Mouse (Mus musculus): ENCODE measurements around the gene Slc38a5. TPM values are rescaled to one million over a fixed set of nuclear protein-coding genes. Genes with fewer than 3 reads are reported as not detected.
A peak's percentile ranks its signal among the peaks of the same experiment; 100 is the strongest.

Gene Slc38a5
- polyA plus RNA-seq, 1 experiment: not detected

DNA sequence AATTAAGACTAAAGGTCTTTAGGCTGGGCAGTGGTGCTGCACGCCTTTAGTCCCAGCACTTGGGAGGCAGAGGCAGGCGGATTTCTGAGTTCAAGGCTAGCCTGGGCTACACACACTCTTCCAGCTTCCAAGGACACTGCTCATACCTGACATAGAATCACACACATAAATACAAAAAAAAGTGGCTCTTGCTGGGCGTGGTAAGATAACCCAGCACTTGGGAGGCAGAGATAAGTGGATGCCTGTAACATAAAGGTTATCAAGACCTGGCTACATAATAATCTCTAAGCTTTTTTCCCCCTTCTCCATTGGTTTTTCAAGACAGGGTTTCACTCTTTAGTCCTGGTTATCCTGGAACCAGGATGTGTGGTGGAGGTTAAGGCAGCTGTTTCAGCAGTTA lies 37.3 kb upstream of the Slc38a5 start:
- no peaks in the 10 kb centered on the region for H3K27me3 ChIP-seq (ENCODE audit: control insufficient read depth, insufficient read depth, insufficient read length)
- H3K79me3 ChIP-seq (ENCODE audit: low read depth): no peaks in the 10 kb centered on the region
- no peak overlapping the region for H3K4me3 ChIP-seq (ENCODE audit: insufficient read depth, poor library complexity, severe bottlenecking)
- H3ac ChIP-seq (ENCODE audit: control insufficient read depth, insufficient read length, low read depth): no peak overlapping the region
- TF ChIP-seq FOSL1 (IDR thresholded peaks at IDR 0.05; ENCODE audit: insufficient read depth, low read length, poor library complexity, severe bottlenecking) (no peak), MYOG (IDR thresholded peaks at IDR 0.05; ENCODE audit: control insufficient read depth, extremely low read depth, insufficient read length) (no peak)
- no peaks in the 10 kb centered on the region for H3K36me3 ChIP-seq (ENCODE audit: control insufficient read depth, insufficient read depth)
- H3K79me2 ChIP-seq (ENCODE audit: control insufficient read depth, insufficient read depth): no peaks in the 10 kb centered on the region

- Histone ChIP-seq H3ac (ENCODE audit: control insufficient read depth, insufficient read length, low read depth) (no peak overlapping the region), H3K79me3 (ENCODE audit: low read depth) (no peaks in the 10 kb centered on the region), H3K79me2 (ENCODE audit: control insufficient read depth, insufficient read depth) (no peaks in the 10 kb centered on the region)
Observed at GRCm38 (mm10) chrX:8236704-8237103, 34.2 kb upstream of the Slc38a5 start.

DNA sequence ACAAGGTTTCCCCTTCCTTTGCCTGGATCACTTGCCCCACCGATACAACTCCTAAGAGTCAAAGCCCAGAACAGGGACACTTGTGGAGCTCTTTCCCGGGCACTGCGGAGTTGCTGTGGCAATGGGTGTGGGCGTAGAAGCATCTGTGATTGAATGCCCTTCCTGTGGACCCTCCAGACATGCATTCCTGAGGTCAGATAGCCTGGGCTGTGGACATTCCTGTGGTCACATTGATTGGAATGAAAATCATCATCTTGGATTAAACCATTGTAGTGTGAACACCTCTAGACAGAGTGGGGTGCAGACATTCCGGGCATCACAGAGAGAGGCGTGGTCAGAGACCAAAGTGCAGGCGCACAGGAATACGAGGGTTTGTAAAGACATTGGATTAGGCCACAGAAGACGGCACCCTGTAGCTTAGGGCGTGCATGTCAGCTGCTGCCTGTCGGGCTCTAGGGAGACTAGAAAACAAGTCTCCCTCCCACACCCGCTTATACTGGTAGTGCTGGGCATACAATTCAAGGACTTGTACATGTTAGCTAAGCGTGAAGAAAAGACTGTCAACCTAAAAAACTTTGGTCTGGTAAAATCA lies 32.0 kb upstream of the Slc38a5 start:
- no peaks in the 10 kb centered on the region for H3K27me3 ChIP-seq (ENCODE audit: control insufficient read depth, insufficient read depth, insufficient read length)
- no peaks in the 10 kb centered on the region for H3K36me3 ChIP-seq (ENCODE audit: control insufficient read depth, insufficient read depth)
- no peaks in the 10 kb centered on the region for H3K79me3 ChIP-seq (ENCODE audit: low read depth)
- TF ChIP-seq CTCF (IDR thresholded peaks at IDR 0.05; ENCODE audit: control insufficient read depth, insufficient read depth, insufficient read length) (no peak), MYOG (IDR thresholded peaks at IDR 0.05; ENCODE audit: control insufficient read depth, extremely low read depth, insufficient read length) (no peak), MYOD1 (IDR thresholded peaks at IDR 0.05; ENCODE audit: control insufficient read depth, insufficient read length, low read depth) (peak; percentile 26), MAX (IDR thresholded peaks at IDR 0.05) (peak; percentile 50)
- H3K4me3 ChIP-seq (ENCODE audit: insufficient read depth, poor library complexity, severe bottlenecking): no peak overlapping the region
- H3ac ChIP-seq (ENCODE audit: control insufficient read depth, insufficient read length, low read depth): peak overlapping the region; percentile 4
- H3K79me2 ChIP-seq (ENCODE audit: control insufficient read depth, insufficient read depth): no peaks in the 10 kb centered on the region

More at GRCm38 (mm10) chrX:8236704-8237103, 34.2 kb upstream of the Slc38a5 start:
- Histone ChIP-seq H3K27me3 (ENCODE audit: control insufficient read depth, insufficient read depth, insufficient read length) (no peaks in the 10 kb centered on the region), H3K36me3 (ENCODE audit: control insufficient read depth, insufficient read depth) (no peaks in the 10 kb centered on the region), H3K4me3 (ENCODE audit: insufficient read depth, poor library complexity, severe bottlenecking) (no peak overlapping the region)
- TF ChIP-seq CEBPB (IDR thresholded peaks at IDR 0.05; ENCODE audit: low read depth): peak; percentile 62
- TF ChIP-seq MAX (IDR thresholded peaks at IDR 0.05): no peak

DNA sequence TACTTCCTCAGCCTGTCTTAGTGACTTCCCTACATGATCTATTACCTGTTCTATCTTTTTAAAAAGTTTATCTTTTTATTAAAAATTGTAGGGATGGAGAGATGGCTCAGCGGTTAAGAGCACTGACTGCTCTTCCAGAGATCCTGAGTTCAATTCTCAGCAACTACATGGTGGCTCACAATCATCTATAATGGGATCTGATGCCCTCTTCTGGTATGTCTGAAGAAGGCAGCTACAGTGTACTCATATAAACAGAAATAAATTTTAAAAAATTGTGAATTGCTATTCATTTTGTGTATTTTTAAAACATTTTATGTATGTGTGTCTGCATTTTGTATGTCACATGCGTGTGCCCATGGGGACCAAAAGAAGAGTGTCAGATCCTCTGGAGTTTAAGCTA lies 23.3 kb upstream of the Slc38a5 start:
- peaks cover 18% of the 10 kb centered on the region for H3K79me2 ChIP-seq (ENCODE audit: control insufficient read depth, insufficient read depth)
- TF ChIP-seq MYOG (IDR thresholded peaks at IDR 0.05; ENCODE audit: control insufficient read depth, extremely low read depth, insufficient read length): no peak
- TF ChIP-seq MAX (IDR thresholded peaks at IDR 0.05): no peak
- no peak for TF ChIP-seq FOSL1 (IDR thresholded peaks at IDR 0.05; ENCODE audit: insufficient read depth, low read length, poor library complexity, severe bottlenecking)
- TF ChIP-seq CTCF (IDR thresholded peaks at IDR 0.05; ENCODE audit: control insufficient read depth, insufficient read depth, insufficient read length): no peak
- TF ChIP-seq USF1 (IDR thresholded peaks at IDR 0.05; ENCODE audit: low read depth): no peak
- TF ChIP-seq CEBPB (IDR thresholded peaks at IDR 0.05; ENCODE audit: low read depth): no peak
- TF ChIP-seq MYOD1 (IDR thresholded peaks at IDR 0.05; ENCODE audit: control insufficient read depth, insufficient read length, low read depth): no peak
- peaks cover 4% of the 10 kb centered on the region for H3K79me3 ChIP-seq (ENCODE audit: low read depth)
- H3K27me3 ChIP-seq (ENCODE audit: control insufficient read depth, insufficient read depth, insufficient read length): no peaks in the 10 kb centered on the region
- peaks cover 10% of the 10 kb centered on the region for H3K36me3 ChIP-seq (ENCODE audit: control insufficient read depth, insufficient read depth)
- H3ac ChIP-seq (ENCODE audit: control insufficient read depth, insufficient read length, low read depth): no peak overlapping the region
- H3K4me3 ChIP-seq (ENCODE audit: insufficient read depth, poor library complexity, severe bottlenecking): no peak overlapping the region

DNA sequence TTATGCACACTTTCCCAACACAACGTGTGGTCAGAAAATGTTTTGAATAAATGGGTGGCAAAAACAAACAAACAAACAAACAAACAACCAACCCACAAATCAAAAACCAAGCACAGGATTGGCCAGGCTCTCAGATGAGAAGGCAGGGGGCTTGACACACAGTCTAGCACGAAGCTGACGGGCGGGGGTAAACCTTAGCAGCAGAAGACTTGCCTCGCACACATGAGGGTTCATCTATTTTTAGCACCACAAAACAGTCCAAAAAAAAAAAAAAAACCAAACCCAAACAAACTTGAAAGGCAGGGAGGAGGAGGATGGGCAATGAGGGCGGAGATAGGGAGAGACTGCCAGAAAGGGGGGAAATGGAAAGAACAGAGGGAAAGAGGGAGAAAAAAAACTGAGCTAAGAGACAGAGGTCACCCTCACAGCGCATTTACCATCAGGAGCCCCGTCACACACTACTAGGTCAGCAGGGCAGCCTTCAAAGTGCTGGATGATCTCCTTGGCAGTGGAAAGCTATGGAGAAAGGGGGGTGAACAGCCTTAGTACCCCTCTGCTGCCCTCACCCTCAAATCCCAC lies 22.3 kb upstream of the Slc38a5 start:
- Histone ChIP-seq H3K4me3 (ENCODE audit: insufficient read depth, poor library complexity, severe bottlenecking) (no peak overlapping the region), H3K36me3 (ENCODE audit: control insufficient read depth, insufficient read depth) (peaks cover 10% of the 10 kb centered on the region), H3ac (ENCODE audit: control insufficient read depth, insufficient read length, low read depth) (no peak overlapping the region), H3K79me2 (ENCODE audit: control insufficient read depth, insufficient read depth) (peaks cover 18% of the 10 kb centered on the region), H3K27me3 (ENCODE audit: control insufficient read depth, insufficient read depth, insufficient read length) (no peaks in the 10 kb centered on the region), H3K79me3 (ENCODE audit: low read depth) (peaks cover 4% of the 10 kb centered on the region)
- TF ChIP-seq MAX (IDR thresholded peaks at IDR 0.05) (no peak), CTCF (IDR thresholded peaks at IDR 0.05; ENCODE audit: control insufficient read depth, insufficient read depth, insufficient read length) (no peak), MYOD1 (IDR thresholded peaks at IDR 0.05; ENCODE audit: control insufficient read depth, insufficient read length, low read depth) (no peak), CEBPB (IDR thresholded peaks at IDR 0.05; ENCODE audit: low read depth) (no peak), FOSL1 (IDR thresholded peaks at IDR 0.05; ENCODE audit: insufficient read depth, low read length, poor library complexity, severe bottlenecking) (no peak), MYOG (IDR thresholded peaks at IDR 0.05; ENCODE audit: control insufficient read depth, extremely low read depth, insufficient read length) (no peak), USF1 (IDR thresholded peaks at IDR 0.05; ENCODE audit: low read depth) (no peak)

GRCm38 (mm10) chrX:8251789-8252333 lies 19.1 kb upstream of the Slc38a5 start:
- Histone ChIP-seq H3K4me3 (ENCODE audit: insufficient read depth, poor library complexity, severe bottlenecking) (peak overlapping the region; percentile 55), H3K79me2 (ENCODE audit: control insufficient read depth, insufficient read depth) (peaks cover 18% of the 10 kb centered on the region), H3K27me3 (ENCODE audit: control insufficient read depth, insufficient read depth, insufficient read length) (no peaks in the 10 kb centered on the region), H3ac (ENCODE audit: control insufficient read depth, insufficient read length, low read depth) (peak overlapping the region; percentile 43), H3K79me3 (ENCODE audit: low read depth) (peaks cover 4% of the 10 kb centered on the region), H3K36me3 (ENCODE audit: control insufficient read depth, insufficient read depth) (no peaks in the 10 kb centered on the region)
- TF ChIP-seq MAX (IDR thresholded peaks at IDR 0.05) (no peak), USF1 (IDR thresholded peaks at IDR 0.05; ENCODE audit: low read depth) (no peak), MYOD1 (IDR thresholded peaks at IDR 0.05; ENCODE audit: control insufficient read depth, insufficient read length, low read depth) (no peak), CTCF (IDR thresholded peaks at IDR 0.05; ENCODE audit: control insufficient read depth, insufficient read depth, insufficient read length) (no peak), FOSL1 (IDR thresholded peaks at IDR 0.05; ENCODE audit: insufficient read depth, low read length, poor library complexity, severe bottlenecking) (no peak)

Measured in C2C12 (cell line).